Mouse (Mus musculus): ENCODE results near the gene Peak1.

DNA sequence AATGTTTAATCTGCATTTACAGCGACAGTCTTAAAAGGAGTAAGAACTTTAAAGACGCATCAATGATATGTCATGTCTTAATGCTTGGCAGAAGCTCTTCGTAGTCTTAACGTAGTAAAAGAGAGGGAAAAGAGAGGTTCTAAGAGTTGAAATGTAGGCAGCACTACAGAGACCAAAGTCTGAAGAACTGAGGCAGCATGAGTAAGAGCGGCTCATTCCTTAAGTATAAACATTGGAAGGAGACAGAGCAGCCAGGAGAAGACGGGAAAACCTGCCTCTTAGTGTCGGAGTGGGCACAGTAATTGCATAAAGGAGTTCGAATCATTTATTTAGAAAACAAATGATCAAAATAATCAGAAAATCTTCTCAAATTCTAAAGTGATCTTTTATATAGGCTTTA, 173.5 kb downstream of the Peak1 start:
- TF ChIP-seq EP300 (IDR thresholded peaks at IDR 0.05; ENCODE audit: low read depth) = no peak
- TF ChIP-seq CTCF (IDR thresholded peaks at IDR 0.05; ENCODE audit: low read depth) = no peak

Data from liver, postnatal 0 days (tissue).